Comparison of ENCODE assay signal across 23 mouse cellular contexts in genomic region chr15:96518156-96518555, GRCm38 (mm10). TPM values are rescaled to one million over a fixed set of nuclear protein-coding genes. Genes with fewer than 3 reads are reported as not detected.
DNase-seq lines count a peak whose midpoint lies in the region; ATAC-seq lines count a peak whose summit lies in the region.
"Had no signal": no experiment of that assay in that cellular context is flagged by ENCODE, and none has a peak within 500 bp of the region (broad histone marks: within the 10 kb centered on the region; RNA-seq: fewer than 3 reads in every experiment).

No protein-coding gene starts in this region.

- no peak for ATAC-seq in frontal cortex, adult (ENCODE audit: low TSS enrichment)
- ATAC-seq: activated CD4-positive, CD25-positive, alpha-beta regulatory T cell, adult 4 months; CD4-positive, CD25-positive, alpha-beta regulatory T cell, adult 4 months; forebrain, embryonic 16.5 days; hindbrain, embryonic 16.5 days; intestine, embryonic 15.5 days had no signal

- intact Hi-C loops in left cerebral cortex, postnatal 14 days (cut with DNase I), result no loop called here
- intact Hi-C loops in left cerebral cortex, postnatal 4 days (cut with DNase I), result no loop called here

- peak; percentile 20 to 25 for DNase-seq in left cerebral cortex, postnatal 14 days (ENCODE audit: low spot score in 2 of 2)
- no peak for DNase-seq in left cerebral cortex, postnatal 4 days
- peak; percentile 68 for DNase-seq in 3T3-L1 (ENCODE audit: low read depth, low spot score)
- DNase-seq in Muller cell, postnatal 12 days (ENCODE audit: inconsistent ontology term), result peak; percentile 20
- DNase-seq in brain, adult 2 months (ENCODE audit: low read depth, low spot score), result peak; percentile 55
- no peak for DNase-seq in thymus, postnatal 0 days (ENCODE audit: low spot score)
- no peak for DNase-seq in heart, adult 11 months
- DNase-seq: adrenal gland, adult 8-10 months; adrenal gland, postnatal 25 days; cerebellum, adult 18-20 months; cerebellum, adult 9-10 months; cerebellum, postnatal 14 days; gastrocnemius, adult 2 months; gastrocnemius, postnatal 14 days; heart, adult 18-20 months; heart, postnatal 10 days; heart, postnatal 36 days had no signal

RNA-seq across cellular contexts. Expression of gene Scaf11, which starts 57.5 kb away (rescaled TPM):
- total RNA-seq in left cerebral cortex, postnatal 14 days (2021), result 10 to 100 TPM; 41.5 to 42.5 TPM
- 10 to 100 TPM; 48.9 to 50.6 TPM for total RNA-seq in left cerebral cortex, postnatal 4 days (2021)
- polyA plus RNA-seq in thymus, postnatal 0 days (2015; fragmentation: Nextera tagmentation; extraction: Ambion mirVana), result 70.8 and 88.6 TPM in 2 replicates

Comparison
In these comparisons a context has a peak if more than half of its experiments do, and no peak if none do; other contexts are left out.
1. DNase-seq: peak in left cerebral cortex, postnatal 14 days (2 of 2), 3T3-L1 (single experiment), Muller cell, postnatal 12 days (single experiment) and brain, adult 2 months (single experiment); none in left cerebral cortex, postnatal 4 days (single experiment), thymus, postnatal 0 days (single experiment) and heart, adult 11 months (single experiment).